Mouse (Mus musculus): ENCODE results near the gene Hoxb9. TPM values are rescaled to one million over a fixed set of nuclear protein-coding genes. Genes with fewer than 3 reads are reported as not detected.

Hoxb9 gene
- polyA plus RNA-seq, 1 experiment from 2014 or later: 1.4 TPM

DNA sequence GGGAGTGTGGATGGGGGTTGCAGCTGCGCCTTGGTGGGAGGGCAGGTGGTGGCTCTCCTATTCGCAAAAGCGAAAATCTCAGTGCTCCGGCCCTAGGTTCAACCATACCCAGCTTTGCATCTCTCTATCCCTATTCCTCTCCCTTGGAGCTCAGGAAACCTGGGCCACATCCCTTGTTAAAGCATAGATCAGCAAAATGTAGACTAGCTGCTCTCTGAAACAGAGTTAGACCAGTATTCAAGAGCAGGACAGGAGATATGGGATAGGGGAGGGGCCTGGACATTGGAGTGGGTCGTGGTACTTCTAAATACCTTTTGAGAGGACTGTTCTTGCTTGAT, 44.1 kb downstream of the Hoxb9 start:
- H3K27ac ChIP-seq (ENCODE audit: low read depth, low read length): peak overlapping the region; percentile 81
- H3K4me1 ChIP-seq (ENCODE audit: control insufficient read depth, insufficient read depth, low read depth, low read length): no peaks in the 10 kb centered on the region; the same call in 1 of the 2 replicates
- no peaks in the 10 kb centered on the region for H3K36me3 ChIP-seq (ENCODE audit: control insufficient read depth, insufficient read depth, low read length)
- peak overlapping the region; percentile 62 for H3K4me2 ChIP-seq (ENCODE audit: low read length)
- H3K9me3 ChIP-seq (ENCODE audit: control insufficient read depth, low read length): no peaks in the 10 kb centered on the region
- peak overlapping the region; percentile 55 for H3K9ac ChIP-seq (ENCODE audit: low read depth, low read length)
- H3K4me3 ChIP-seq (ENCODE audit: low read length): peak overlapping the region; percentile 34
- WGBS: 3% methylated on average over 5 of the region's 5 CpGs
- no peak for ATAC-seq
- peaks cover 45% of the 10 kb centered on the region for H3K27me3 ChIP-seq (replicated peaks; ENCODE audit: control insufficient read depth, insufficient read depth, low read length)

DNA sequence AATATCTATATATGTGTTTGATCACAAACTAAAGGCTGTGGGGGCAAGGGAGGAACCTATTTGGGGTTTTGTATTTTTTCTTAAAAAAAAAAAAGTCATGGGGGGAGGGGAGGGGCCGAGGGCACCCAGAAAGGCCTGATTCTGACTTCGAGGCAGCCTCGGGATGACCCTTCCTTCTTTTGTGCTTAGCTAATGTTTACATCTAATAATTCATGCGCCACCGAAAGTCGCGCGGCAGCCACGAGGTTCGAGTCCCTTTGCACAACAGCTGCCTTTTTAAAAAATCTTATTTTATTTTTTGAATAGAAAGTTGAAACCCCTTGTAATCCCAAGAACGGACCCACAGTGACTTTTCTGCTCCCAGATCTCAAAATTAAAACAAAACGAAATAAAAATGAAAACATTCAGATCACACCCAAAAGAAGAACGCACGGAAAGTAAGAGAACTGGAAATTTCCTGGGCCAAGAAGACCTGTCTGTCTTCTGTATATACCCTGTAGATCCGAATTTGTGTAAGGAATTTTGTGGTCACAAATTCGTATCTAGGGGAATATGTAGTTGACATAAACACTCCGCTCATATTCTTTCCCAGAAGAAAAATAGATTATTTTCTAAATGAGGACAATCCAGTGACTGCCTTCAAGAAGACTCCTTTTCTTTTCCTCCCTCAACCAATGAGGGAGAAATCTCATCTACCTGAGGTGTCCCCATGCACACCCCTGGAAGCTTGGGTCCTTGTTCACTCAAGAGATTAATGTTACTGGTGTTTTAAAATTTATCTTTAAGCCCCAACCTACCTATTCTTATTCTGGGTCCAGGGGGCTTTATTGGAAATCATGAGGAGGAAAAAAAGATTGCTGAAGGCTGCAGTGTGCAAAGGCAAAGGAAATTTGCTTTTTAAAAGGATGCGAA, 45.7 kb downstream of the Hoxb9 start:
- H3K9me3 ChIP-seq (ENCODE audit: control insufficient read depth, low read length): no peaks in the 10 kb centered on the region
- H3K36me3 ChIP-seq (ENCODE audit: control insufficient read depth, insufficient read depth, low read length): no peaks in the 10 kb centered on the region
- ATAC-seq: no peak
- H3K4me3 ChIP-seq (ENCODE audit: low read length): no peak overlapping the region; the same call in 1 of the 2 replicates
- peak overlapping the region; percentile 62 for H3K4me2 ChIP-seq (ENCODE audit: low read length)
- peak overlapping the region; percentile 86 for H3K27ac ChIP-seq (ENCODE audit: low read depth, low read length)
- WGBS: 8% methylated on average over 18 of the region's 18 CpGs
- H3K27me3 ChIP-seq (replicated peaks; ENCODE audit: control insufficient read depth, insufficient read depth, low read length): peaks cover 40% of the 10 kb centered on the region
- peak overlapping the region; percentile 48 for H3K9ac ChIP-seq (ENCODE audit: low read depth, low read length)
- no peaks in the 10 kb centered on the region; the same call in 1 of the 2 replicates for H3K4me1 ChIP-seq (ENCODE audit: control insufficient read depth, insufficient read depth, low read depth, low read length)

DNA sequence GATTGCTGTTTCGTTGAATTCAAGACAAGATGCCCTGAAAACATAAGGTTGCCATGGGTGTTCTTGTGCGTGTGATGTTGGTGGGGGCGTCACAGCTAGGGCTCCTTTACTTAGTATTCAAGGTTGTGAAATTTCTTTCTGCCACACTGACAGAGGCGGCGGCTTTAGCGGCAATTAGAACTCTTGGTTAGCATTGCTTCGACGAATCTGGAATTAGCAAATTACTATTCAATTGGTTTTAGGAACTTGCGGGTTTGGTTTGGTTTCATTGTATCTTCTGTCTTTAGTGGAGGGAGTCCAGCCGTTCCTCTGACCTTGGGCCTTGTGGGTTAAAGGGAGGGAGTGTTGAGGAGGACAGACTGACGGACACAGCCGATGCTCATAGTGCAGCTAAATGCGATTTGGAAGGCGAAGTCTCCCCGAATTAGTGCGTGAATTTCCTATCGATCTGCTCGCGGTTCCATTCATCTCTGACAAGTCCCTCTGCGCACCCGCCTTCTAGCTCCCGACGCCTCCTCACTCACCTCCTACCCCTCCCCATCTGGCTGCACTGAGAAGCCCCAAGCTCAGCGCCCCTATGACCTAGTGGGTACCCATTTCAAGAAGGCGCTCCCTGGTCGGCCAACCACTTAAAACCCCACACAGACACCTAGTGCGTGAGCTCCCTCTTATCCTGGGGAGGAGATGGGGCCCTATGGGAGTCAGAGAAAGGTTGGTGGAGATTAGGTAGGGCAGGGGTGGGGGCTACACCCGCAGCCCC, 46.5 kb downstream of the Hoxb9 start, which contains the start of gene Hoxb4:
Hoxb4 (plus strand) TSS at position 660 of the 760 bp plus-strand sequence.
- Histone ChIP-seq H3K4me2 (ENCODE audit: low read length) (peak within 1 kb of the TSS; percentile 62), H3K9ac (ENCODE audit: low read depth, low read length) (peak within 1 kb of the TSS; percentile 73), H3K9me3 (ENCODE audit: control insufficient read depth, low read length) (no peaks in the 10 kb centered on the region), H3K4me3 (ENCODE audit: low read length) (peak within 1 kb of the TSS; percentile 48), H3K36me3 (ENCODE audit: control insufficient read depth, insufficient read depth, low read length) (no peaks in the 10 kb centered on the region), H3K4me1 (ENCODE audit: control insufficient read depth, insufficient read depth, low read depth, low read length) (no peaks in the 10 kb centered on the region; the same call in 1 of the 2 replicates), H3K27ac (ENCODE audit: low read depth, low read length) (peak within 1 kb of the TSS; percentile 91), H3K27me3 (replicated peaks; ENCODE audit: control insufficient read depth, insufficient read depth, low read length) (peaks cover 33% of the 10 kb centered on the region)
- 2% methylated on average over 28 of the region's 28 CpGs for WGBS
- peak; percentile 18; the same call in 1 of the 2 replicates for ATAC-seq

DNA sequence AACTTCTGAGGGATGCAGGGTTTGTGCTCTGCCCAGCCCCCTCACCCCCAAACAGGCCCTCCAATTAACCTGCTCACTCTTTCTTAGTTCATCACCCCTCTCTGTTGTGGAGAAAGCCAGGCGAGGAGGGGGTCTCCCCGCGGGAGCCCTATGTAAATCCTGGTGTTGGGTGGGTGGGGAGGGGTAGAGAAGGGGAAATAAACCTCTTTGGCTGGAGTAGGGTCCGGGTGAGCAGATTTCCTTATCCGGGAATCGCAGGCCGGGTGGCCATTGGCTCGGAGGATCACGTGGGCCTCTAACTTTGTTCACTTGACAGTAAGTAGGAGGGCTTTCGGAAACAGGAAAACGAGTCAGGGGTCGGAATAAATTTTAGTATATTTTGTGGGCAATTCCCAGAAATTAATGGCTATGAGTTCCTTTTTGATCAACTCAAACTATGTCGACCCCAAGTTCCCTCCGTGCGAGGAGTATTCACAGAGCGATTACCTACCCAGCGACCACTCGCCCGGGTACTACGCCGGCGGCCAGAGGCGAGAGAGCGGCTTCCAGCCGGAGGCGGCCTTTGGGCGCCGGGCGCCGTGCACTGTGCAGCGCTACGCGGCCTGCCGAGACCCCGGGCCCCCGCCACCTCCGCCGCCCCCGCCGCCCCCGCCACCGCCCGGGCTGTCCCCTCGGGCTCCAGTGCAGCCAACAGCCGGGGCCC, 47.3 kb downstream of the Hoxb9 start:
- Histone ChIP-seq H3K4me2 (ENCODE audit: low read length) (peak overlapping the region; percentile 62), H3K36me3 (ENCODE audit: control insufficient read depth, insufficient read depth, low read length) (no peaks in the 10 kb centered on the region), H3K9ac (ENCODE audit: low read depth, low read length) (peak overlapping the region; percentile 73), H3K27me3 (replicated peaks; ENCODE audit: control insufficient read depth, insufficient read depth, low read length) (peaks cover 28% of the 10 kb centered on the region), H3K4me3 (ENCODE audit: low read length) (peak overlapping the region; percentile 48), H3K27ac (ENCODE audit: low read depth, low read length) (peak overlapping the region; percentile 91), H3K4me1 (ENCODE audit: control insufficient read depth, insufficient read depth, low read depth, low read length) (no peaks in the 10 kb centered on the region; the same call in 1 of the 2 replicates), H3K9me3 (ENCODE audit: control insufficient read depth, low read length) (no peaks in the 10 kb centered on the region)
- WGBS: under 1% methylated on average over 44 of the region's 45 CpGs
- ATAC-seq: peak; percentile 79

DNA sequence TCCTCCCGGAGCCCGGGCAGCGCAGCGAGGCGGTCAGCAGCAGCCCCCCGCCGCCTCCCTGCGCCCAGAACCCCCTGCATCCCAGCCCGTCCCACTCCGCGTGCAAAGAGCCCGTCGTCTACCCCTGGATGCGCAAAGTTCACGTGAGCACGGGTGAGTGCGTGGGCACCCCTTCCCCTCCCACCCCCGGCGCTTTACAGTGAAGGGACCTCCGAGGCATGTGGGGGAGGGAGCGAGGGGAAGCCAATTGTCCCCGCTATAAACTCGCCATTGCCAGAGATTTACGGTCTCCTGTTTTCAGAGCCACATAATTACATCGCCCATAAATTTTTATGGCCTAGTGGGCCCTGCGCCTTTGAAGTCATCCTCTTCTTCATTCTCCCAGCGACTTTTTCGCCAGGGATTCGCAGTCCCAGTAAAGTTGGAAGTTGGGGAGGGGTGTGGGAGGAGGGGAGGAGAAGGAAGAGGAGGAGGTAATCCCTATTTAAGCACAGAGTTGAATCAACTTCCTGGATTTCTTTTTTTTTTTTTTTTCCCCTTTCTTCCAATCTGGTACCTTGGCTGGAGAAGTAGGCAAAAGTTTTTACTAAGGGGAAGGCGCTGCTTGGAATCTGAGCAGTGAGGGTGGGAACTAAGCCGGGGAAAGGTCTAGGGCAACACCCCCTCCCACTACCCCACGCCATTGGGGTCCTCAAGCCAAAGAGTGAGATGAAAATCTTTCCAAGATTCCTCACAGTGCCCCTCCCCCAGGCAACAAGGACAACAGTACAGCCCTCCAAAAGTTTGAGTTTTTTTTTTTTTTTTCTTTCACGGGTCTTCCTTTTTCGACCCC, 48.0 kb downstream of the Hoxb9 start:
- ATAC-seq: peak; percentile 41
- peak overlapping the region; percentile 62 for H3K4me2 ChIP-seq (ENCODE audit: low read length)
- H3K4me1 ChIP-seq (ENCODE audit: control insufficient read depth, insufficient read depth, low read depth, low read length): no peaks in the 10 kb centered on the region; the same call in 1 of the 2 replicates
- peak overlapping the region; percentile 73 for H3K9ac ChIP-seq (ENCODE audit: low read depth, low read length)
- H3K36me3 ChIP-seq (ENCODE audit: control insufficient read depth, insufficient read depth, low read length): no peaks in the 10 kb centered on the region
- peaks cover 26% of the 10 kb centered on the region for H3K27me3 ChIP-seq (replicated peaks; ENCODE audit: control insufficient read depth, insufficient read depth, low read length)
- H3K4me3 ChIP-seq (ENCODE audit: low read length): peak overlapping the region; percentile 48
- peak overlapping the region; percentile 91 for H3K27ac ChIP-seq (ENCODE audit: low read depth, low read length)
- H3K9me3 ChIP-seq (ENCODE audit: control insufficient read depth, low read length): no peaks in the 10 kb centered on the region
- 1% methylated on average over 34 of the region's 34 CpGs for WGBS

DNA sequence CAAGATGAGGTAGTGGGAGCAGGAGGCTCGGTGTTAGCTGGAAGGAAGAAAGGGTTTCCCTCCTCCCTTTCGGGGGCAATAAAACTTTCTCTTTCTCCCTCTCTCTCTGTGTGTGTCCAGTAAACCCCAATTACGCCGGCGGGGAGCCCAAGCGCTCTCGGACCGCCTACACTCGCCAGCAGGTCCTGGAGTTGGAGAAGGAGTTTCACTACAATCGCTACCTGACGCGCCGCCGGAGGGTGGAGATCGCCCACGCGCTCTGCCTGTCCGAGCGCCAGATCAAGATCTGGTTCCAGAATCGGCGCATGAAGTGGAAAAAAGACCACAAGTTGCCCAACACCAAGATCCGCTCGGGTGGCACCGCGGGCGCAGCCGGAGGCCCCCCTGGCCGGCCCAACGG, 48.7 kb downstream of the Hoxb9 start:
- peak overlapping the region; percentile 62 for H3K4me2 ChIP-seq (ENCODE audit: low read length)
- no peaks in the 10 kb centered on the region for H3K9me3 ChIP-seq (ENCODE audit: control insufficient read depth, low read length)
- peaks cover 25% of the 10 kb centered on the region for H3K27me3 ChIP-seq (replicated peaks; ENCODE audit: control insufficient read depth, insufficient read depth, low read length)
- no peaks in the 10 kb centered on the region for H3K36me3 ChIP-seq (ENCODE audit: control insufficient read depth, insufficient read depth, low read length)
- no peak; the same call in 1 of the 2 replicates for ATAC-seq
- peak overlapping the region; percentile 19 for H3K9ac ChIP-seq (ENCODE audit: low read depth, low read length)
- H3K4me3 ChIP-seq (ENCODE audit: low read length): peak overlapping the region; percentile 48
- H3K4me1 ChIP-seq (ENCODE audit: control insufficient read depth, insufficient read depth, low read depth, low read length): no peaks in the 10 kb centered on the region; the same call in 1 of the 2 replicates
- peak overlapping the region; percentile 91 for H3K27ac ChIP-seq (ENCODE audit: low read depth, low read length)
- under 1% methylated on average over 29 of the region's 29 CpGs for WGBS

DNA sequence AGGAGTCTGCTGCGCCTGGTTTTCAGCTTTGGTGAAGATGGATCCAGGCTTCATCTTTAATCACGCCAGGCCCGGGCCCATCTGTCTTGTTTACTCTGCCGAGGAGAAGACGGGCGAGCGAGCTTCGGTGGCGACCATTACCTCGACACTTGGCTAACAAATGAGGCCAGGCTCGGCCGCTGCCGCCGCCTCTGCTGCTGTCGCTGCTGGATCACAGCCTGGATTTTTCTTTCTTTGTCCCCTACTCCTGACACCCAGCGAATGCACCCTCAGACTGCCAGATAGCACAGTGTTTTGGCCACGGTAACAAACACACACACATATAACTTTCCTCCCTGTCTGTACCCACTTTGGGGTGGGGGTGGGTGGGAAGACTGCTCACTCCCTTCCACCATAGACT, 49.4 kb downstream of the Hoxb9 start:
- peak overlapping the region; percentile 62 for H3K4me2 ChIP-seq (ENCODE audit: low read length)
- H3K4me3 ChIP-seq (ENCODE audit: low read length): peak overlapping the region; percentile 48
- H3K4me1 ChIP-seq (ENCODE audit: control insufficient read depth, insufficient read depth, low read depth, low read length): no peaks in the 10 kb centered on the region; the same call in 1 of the 2 replicates
- peak; percentile 26; the same call in 1 of the 2 replicates for ATAC-seq
- peak overlapping the region; percentile 91 for H3K27ac ChIP-seq (ENCODE audit: low read depth, low read length)
- H3K9ac ChIP-seq (ENCODE audit: low read depth, low read length): peak overlapping the region; percentile 56
- no peaks in the 10 kb centered on the region for H3K9me3 ChIP-seq (ENCODE audit: control insufficient read depth, low read length)
- H3K27me3 ChIP-seq (replicated peaks; ENCODE audit: control insufficient read depth, insufficient read depth, low read length): peaks cover 21% of the 10 kb centered on the region
- WGBS: 4% methylated on average over 14 of the region's 17 CpGs
- H3K36me3 ChIP-seq (ENCODE audit: control insufficient read depth, insufficient read depth, low read length): no peaks in the 10 kb centered on the region

DNA sequence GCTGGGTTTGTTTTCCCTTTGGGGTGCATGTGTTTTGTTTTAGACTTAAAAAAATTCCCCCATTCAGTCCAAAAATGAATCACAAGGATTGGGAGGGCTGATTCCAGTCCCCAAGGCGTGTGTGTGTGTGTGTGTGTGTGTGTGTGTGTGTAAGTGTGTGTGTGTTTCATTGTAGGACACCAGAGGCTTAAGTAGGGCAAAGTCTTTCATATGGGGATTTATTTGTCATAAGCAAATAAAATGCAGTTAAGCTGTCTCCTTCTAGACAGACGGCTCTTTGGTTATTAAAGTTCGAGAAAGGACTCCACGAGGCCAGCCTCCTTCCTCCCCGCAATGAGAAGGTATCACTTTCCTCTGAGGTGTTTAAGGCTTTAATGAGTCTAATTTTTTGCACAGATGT, 50.6 kb downstream of the Hoxb9 start:
- WGBS: 7% methylated on average over 5 of the region's 5 CpGs
- peaks cover 13% of the 10 kb centered on the region for H3K27me3 ChIP-seq (replicated peaks; ENCODE audit: control insufficient read depth, insufficient read depth, low read length)
- H3K4me3 ChIP-seq (ENCODE audit: low read length): peak overlapping the region; percentile 11; the same call in 1 of the 2 replicates
- H3K27ac ChIP-seq (ENCODE audit: low read depth, low read length): peak overlapping the region; percentile 91
- H3K9ac ChIP-seq (ENCODE audit: low read depth, low read length): peak overlapping the region; percentile 29
- peak overlapping the region; percentile 62 for H3K4me2 ChIP-seq (ENCODE audit: low read length)
- no peaks in the 10 kb centered on the region for H3K9me3 ChIP-seq (ENCODE audit: control insufficient read depth, low read length)
- no peaks in the 10 kb centered on the region; the same call in 1 of the 2 replicates for H3K4me1 ChIP-seq (ENCODE audit: control insufficient read depth, insufficient read depth, low read depth, low read length)
- H3K36me3 ChIP-seq (ENCODE audit: control insufficient read depth, insufficient read depth, low read length): no peaks in the 10 kb centered on the region
- no peak for ATAC-seq

All from hindbrain, embryonic 16.5 days (tissue).